Mouse (Mus musculus): Measurements from ENCODE around the gene 1700034J05Rik. TPM values are rescaled to one million over a fixed set of nuclear protein-coding genes. Genes with fewer than 3 reads are reported as not detected.
A peak's percentile ranks its signal among the peaks of the same experiment; 100 is the strongest.

The 1700034J05Rik gene
- total RNA-seq, 2 experiments from 2014 or later = not detected

DNA sequence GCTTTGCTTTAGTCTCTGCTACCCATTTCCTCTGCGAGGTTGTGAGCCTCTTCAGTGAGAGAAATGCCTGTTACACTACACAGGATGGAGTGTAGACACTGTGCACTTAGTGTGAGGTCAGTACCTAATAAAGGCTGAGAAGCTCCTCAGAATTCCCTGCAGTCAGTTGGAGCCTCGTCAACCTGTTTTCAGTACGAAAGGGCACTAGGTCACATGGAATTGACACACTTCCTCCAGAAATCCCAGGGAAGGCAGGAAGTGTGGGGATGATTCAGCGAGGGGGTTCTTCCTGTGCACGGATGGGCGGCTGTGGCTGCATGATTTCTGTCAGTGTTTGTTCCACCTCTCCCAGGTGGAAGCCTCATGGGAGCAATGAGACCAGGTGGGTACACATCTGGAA, 21.1 kb downstream of the 1700034J05Rik start:
- intact Hi-C loops (cut with DNase I) = loop anchor here (5.0 kb wide), 1 partner anchor 46 kb away; the partner anchor contains the start of gene Ppfibp1
- peak in 1 of 2 experiments; percentile 30 for DNase-seq

GRCm38 (mm10) chr6:146929031-146929430, 25.2 kb downstream of the 1700034J05Rik start:
- intact Hi-C loops (cut with DNase I) = no loop called here
- DNase-seq = no peak

DNA sequence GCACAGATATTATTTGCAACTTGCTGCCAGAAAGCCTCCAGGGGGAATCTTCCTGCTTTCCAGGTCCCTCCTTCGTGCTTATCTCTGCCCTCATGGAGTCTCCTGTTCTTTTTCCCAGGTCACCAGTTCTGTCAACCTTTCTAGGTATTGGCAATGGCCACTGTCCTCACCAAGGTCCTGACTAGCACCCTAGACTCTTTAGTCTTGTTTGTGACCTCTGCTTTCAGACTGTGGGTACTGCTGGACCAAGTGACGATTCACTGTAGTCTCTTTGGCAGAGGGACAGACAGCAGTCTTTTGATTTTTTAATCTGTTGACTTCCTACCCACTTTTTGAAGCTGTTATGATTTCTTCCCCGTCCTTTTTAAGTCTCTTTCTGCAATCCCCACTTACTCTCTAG, 26.1 kb downstream of the 1700034J05Rik start:
- intact Hi-C loops (cut with DNase I) = no loop called here
- DNase-seq = no peak

GRCm38 (mm10) chr6:146926415-146926980, 27.7 kb downstream of the 1700034J05Rik start:
- no peak for DNase-seq
- intact Hi-C loops (cut with DNase I) = no loop called here

GRCm38 (mm10) chr6:146918341-146918740, 35.9 kb downstream of the 1700034J05Rik start:
- intact Hi-C loops (cut with DNase I) = no loop called here
- DNase-seq = no peak

DNA sequence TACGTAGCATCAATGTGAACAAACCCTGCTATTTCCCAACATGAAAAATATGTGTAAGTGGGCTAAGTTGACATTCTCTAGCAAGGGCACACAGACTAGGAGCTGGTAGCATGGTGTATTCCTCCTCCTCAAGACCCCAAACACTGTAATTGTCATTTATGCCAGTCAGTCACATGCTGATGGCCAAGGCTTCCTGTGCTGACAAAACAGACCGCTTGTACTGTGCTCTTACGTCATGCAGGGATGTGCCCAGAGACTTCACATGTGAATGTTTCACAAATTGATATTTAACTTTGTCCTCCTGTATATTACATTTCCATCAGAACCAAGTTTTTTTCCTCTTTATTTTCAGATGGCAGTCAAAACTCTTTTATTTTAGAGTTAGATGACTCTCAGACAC, 36.8 kb downstream of the 1700034J05Rik start:
- intact Hi-C loops (cut with DNase I) = no loop called here
- DNase-seq = no peak

DNA sequence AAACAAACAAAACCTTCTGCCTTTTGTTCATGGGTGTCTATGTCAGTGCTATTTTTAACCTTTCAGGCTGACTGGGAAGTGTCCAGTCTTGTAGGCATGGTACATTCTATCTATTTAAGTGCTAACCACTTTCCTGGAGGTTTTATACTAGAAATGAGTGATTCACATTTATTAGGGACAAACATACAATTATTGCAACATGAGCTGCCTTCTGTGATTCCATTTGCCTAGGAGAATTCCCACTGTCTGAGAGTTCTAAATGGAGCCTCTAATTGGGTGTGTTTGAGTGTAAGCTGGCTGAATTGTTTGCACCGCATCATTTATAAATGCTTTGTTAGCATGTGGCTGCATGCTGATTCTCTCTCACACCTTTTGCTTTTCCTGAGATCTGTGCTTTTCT, 38.4 kb downstream of the 1700034J05Rik start:
- intact Hi-C loops (cut with DNase I) = no loop called here
- no peak for DNase-seq

DNA sequence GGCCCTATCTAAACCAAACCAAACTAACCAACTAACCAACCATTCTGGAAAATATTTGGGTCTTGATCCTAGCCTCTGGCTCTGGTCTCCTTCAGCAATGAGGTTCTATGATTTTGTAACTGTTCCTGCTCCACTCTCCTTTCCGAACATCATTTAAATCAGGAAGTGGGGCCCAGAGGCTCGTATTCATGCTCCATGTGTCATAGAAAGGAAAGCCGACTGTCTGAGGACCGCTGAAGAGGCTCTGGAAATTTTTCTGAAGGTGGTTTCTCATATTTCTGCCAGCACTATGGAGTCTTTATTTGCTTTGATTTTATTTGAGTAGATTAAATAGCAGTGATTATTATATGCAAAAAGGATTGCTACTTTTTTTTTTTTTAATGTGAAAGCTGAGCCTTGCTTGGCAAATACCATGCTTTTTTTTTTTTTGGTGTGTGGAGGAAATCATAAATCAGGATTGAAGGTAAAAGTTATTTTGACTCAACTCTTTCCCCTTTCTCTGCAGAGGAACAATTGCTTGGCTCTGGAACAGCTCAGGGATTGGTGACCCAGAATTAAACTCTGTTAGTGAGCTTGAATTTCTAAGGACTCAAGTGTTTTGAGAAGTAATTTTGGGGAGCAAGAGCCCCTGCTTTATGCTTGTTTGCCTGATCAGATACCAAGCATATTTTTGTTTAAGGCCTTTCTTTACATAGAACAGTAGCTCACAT, 40.6 kb downstream of the 1700034J05Rik start:
- DNase-seq = no peak
- intact Hi-C loops (cut with DNase I) = loop anchor here (5.0 kb wide), 1 partner anchor 34 kb away; no protein-coding TSS in a partner anchor

- DNase-seq = peak in 1 of 2 experiments; percentile 42
- intact Hi-C loops (cut with DNase I) = loop anchor here (1.0 to 5.0 kb wide), 2 partner anchors 23 to 34 kb away; no protein-coding TSS in a partner anchor
Observed at GRCm38 (mm10) chr6:146912835-146913488, 41.3 kb downstream of the 1700034J05Rik start.

GRCm38 (mm10) chr6:146910801-146911200, 43.4 kb downstream of the 1700034J05Rik start:
- DNase-seq = no peak
- intact Hi-C loops (cut with DNase I) = loop anchor here (5.0 kb wide), 1 partner anchor 36 kb away; no protein-coding TSS in a partner anchor

- intact Hi-C loops (cut with DNase I) = loop anchor here (5.0 kb wide), 1 partner anchor 37 kb away; no protein-coding TSS in a partner anchor
- no peak for DNase-seq
Observed at GRCm38 (mm10) chr6:146909725-146910489, 44.3 kb downstream of the 1700034J05Rik start.

GRCm38 (mm10) chr6:146908801-146909200, 45.4 kb downstream of the 1700034J05Rik start:
- intact Hi-C loops (cut with DNase I) = no loop called here
- no peak for DNase-seq

- DNase-seq = no peak
- intact Hi-C loops (cut with DNase I) = no loop called here
Observed at GRCm38 (mm10) chr6:146907795-146908190, 46.4 kb downstream of the 1700034J05Rik start.

GRCm38 (mm10) chr6:146907061-146907794, 47.0 kb downstream of the 1700034J05Rik start:
- DNase-seq = no peak
- intact Hi-C loops (cut with DNase I) = no loop called here

DNA sequence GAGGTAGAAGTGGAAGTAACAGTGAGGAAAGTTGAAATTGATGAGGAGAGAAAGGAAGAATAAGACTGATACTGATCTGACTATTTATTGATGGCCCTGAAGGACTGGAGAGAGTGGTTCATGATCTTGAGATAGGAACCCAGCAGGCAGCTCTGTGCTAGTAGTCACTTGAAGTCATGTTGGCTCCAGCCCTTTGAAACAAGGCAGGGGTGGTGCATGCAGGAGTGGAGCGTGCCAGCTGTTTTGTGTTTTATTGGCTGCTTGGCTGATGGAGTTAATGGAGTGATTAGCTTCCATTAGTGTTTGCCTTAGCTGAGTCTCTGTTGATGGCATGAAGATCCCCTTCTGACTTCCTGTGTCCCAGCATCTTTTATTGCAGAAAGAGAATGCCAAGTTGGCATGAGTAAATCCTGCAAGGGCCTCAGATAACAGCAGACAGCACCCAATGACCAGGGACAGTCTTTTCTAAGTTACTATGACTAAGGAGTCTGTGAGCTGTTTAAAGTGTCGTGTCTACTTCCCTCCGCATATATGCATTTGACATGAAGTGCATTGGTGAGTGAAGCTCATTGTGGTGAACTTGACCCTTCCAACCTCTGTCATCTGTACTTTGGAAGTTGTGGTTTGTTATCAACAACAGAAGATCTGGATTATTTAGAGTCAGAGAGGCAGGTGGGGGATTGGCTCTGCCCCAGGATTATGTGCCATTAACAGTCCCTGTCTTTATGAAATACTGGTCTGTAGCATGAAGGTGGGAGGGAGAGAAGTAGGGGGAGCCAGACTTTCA, 48.0 kb downstream of the 1700034J05Rik start:
- DNase-seq = no peak
- intact Hi-C loops (cut with DNase I) = no loop called here

DNA sequence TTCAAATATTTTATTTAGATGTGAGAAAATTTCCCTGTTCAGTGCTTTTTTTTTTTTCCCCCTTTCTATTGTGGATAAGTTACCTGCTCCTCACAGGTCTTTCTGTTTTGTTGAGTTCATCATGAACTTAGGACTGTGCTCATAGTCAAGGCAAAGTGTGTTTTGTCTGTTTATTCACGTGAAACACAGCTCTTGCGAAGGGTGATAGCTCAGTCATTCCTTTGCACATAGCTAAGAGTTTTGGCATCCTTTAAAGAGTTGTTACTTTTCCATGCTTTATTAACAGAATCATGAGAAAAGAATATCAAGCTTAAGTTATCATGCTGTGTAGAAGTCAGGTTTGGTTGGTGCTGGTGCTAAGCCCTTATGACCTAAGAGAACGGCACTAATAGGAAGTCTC, 49.5 kb downstream of the 1700034J05Rik start:
- intact Hi-C loops (cut with DNase I) = no loop called here
- DNase-seq = no peak

DNA sequence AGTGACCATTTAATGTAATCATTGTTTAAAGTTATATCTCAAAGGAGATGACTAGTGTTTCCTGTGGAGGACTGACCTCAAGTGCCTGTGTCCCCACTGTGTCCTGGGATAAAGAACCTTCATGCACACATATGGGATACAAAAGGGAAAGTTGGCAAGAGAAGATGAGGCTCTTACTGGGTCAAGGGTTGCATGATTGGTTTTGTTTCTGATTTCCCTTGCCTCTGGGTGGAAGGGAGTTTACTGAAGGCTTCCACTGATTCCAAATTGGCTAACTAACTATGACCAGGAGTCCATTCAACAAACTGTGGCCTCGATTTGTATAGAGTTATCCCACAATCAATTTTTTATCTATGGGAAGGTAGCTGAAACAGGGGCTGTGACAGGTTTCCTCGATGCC, 50.6 kb downstream of the 1700034J05Rik start:
- intact Hi-C loops (cut with DNase I) = no loop called here
- no peak for DNase-seq

DNA sequence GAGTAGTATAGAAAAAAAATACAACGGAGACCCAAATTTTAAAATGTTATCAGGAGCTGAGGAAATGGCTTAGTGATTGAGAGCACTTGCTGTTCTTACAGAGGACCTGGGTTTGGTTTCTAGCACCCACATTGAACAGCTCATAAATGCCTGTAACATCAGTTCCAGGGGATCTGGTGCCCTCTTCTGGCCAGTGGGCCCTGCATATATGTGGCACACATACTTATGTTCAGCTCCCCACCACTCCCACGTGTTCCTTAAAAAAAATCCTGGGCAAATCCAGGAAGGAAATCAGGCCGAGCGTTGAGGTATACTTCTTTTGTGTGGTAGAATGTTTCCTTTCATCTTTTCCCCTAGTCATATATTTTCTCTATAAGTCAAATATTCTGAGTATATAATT, 52.3 kb downstream of the 1700034J05Rik start:
- no peak for DNase-seq
- intact Hi-C loops (cut with DNase I) = no loop called here

Data from heart, postnatal 36 days (tissue).